Mouse (Mus musculus) neural tube, embryonic 13.5 days (tissue): ENCODE measurements around the gene Gpm6b. TPM values are rescaled to one million over a fixed set of nuclear protein-coding genes. Genes with fewer than 3 reads are reported as not detected.

ENCODE experiments used
- ATAC-seq: fragments of 200-750 bp; cut with Nextera tagmentation; 2 replicates; pipeline ENCODE4 v1.8.0; 2017; ENCODE audit warnings: low read depth, mild to moderate bottlenecking, moderate TSS enrichment, moderate library complexity
- H3K27ac ChIP-seq: fragments of 300-500 bp; sonication (generic); replicated peaks from 2 replicates; pipeline ENCODE4 v1.5.1; 2015; ENCODE audit warnings: moderate library complexity, mild to moderate bottlenecking, inconsistent platforms
- H3K27me3 ChIP-seq: fragments of 300-500 bp; sonication (generic); 2 replicates; pipeline ENCODE4 v1.6.1; 2015; ENCODE audit warnings: mild to moderate bottlenecking, inconsistent platforms
- H3K36me3 ChIP-seq: fragments of 300-500 bp; sonication (generic); 2 replicates; pipeline ENCODE4 v1.6.1; 2015; ENCODE audit warnings: mild to moderate bottlenecking, inconsistent platforms
- H3K4me1 ChIP-seq: fragments of 300-500 bp; sonication (generic); replicated peaks from 2 replicates; pipeline ENCODE4 v1.6.1; 2015; ENCODE audit warnings: inconsistent platforms
- H3K4me2 ChIP-seq: fragments of 300-500 bp; sonication (generic); 2 replicates; pipeline ENCODE4 v1.6.1; 2015; ENCODE audit warnings: inconsistent platforms, mild to moderate bottlenecking, moderate library complexity
- H3K4me3 ChIP-seq: fragments of 300-500 bp; sonication (generic); 2 replicates; pipeline ENCODE4 v1.5.1; 2015; ENCODE audit warnings: mild to moderate bottlenecking, inconsistent platforms
- H3K9ac ChIP-seq: fragments of 300-500 bp; sonication (generic); 2 replicates; pipeline ENCODE4 v1.6.1; 2015; ENCODE audit warnings: moderate library complexity, mild to moderate bottlenecking, inconsistent platforms
- H3K9me3 ChIP-seq: fragments of 300-500 bp; sonication (generic); 2 replicates; pipeline ENCODE4 v1.6.1; 2016; ENCODE audit warnings: inconsistent platforms
- WGBS: fragments of 180-500 bp; shearing (Covaris S2); methylation state at CpG from one replicate; pipeline ENCODE4 v1.1.7; 2015; 5-methylcytosine and 5-hydroxymethylcytosine counted together
- polyA plus RNA-seq: library from polyadenylated mRNA; unstranded; fragments of >200 nt; fragmentation: Nextera tagmentation; extraction: Ambion mirVana; gene quantifications from 2 replicates; pipeline ENCODE4 v1.2.1, GENCODE M21; 2015

The Gpm6b gene
- polyA plus RNA-seq = 226 and 240 TPM in 2 replicates

DNA sequence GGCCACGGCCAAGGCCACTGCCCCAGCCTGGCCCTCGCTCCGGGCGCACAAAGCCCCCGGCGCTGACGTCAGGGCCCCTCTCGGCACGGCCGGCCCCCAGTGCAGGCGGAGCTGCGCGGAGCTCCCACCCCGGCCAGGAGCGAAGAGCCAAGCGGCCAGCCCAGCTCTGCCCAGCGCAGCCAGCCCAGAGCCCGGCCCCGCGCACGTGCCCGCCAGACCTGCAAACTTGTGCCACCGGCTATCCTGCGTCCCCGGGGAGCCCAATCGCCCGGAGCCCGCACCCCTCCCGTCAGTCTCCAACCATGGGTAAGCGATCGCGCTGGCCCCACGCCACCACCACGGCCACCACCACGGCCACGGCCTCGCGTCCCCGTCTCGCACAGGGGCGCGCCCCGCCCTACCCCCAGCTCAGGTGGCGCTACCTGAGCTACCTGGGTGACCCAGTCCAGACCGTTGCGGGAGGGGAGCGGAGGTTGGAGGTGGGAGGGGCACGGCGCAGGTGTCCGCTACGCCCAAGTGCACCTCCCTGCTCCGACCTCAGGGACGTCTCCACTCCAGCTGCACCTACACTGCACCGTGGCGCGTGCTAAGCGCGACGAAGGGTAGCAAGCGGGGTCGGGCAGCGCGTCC lies at the start of gene Gpm6b:
Gene Gpm6b, plus strand, starts transcription at position 81 of the 630 bp plus-strand sequence.
- Histone ChIP-seq H3K9me3 (no peaks in the 10 kb centered on the region), H3K4me1 (no peaks in the 10 kb centered on the region), H3K36me3 (no peaks in the 10 kb centered on the region), H3K27ac (peak within 1 kb of the TSS; percentile 52), H3K27me3 (peaks cover 24% of the 10 kb centered on the region; the same call in 1 of the 2 replicates), H3K4me3 (peak within 1 kb of the TSS; percentile 57), H3K4me2 (peak within 1 kb of the TSS; percentile 68), H3K9ac (peak within 1 kb of the TSS; percentile 80)
- ATAC-seq = peak; percentile 91
- WGBS = 18% methylated on average over 63 of the region's 63 CpGs

DNA sequence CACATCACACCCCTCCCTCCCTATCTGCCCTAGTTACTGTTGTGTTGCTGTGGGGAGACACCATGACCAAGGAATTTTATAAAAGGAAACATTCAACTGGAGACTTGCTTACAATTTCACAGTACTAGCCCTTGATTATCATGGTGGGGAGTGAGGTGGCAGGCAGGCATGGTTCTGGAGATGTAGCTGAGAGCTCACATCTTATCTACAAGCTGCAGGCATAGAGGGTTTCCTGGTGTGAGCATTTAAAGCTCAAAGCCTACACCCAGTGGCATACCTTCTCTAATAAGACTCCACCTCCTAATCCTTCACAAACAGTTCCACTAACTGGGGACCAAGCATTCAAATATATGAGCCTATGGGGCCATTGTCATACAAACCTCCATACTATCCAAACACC lies 42.4 kb upstream of the Gpm6b start:
- H3K27ac ChIP-seq = no peak overlapping the region
- H3K9me3 ChIP-seq = no peaks in the 10 kb centered on the region
- no peaks in the 10 kb centered on the region for H3K36me3 ChIP-seq
- H3K4me3 ChIP-seq = no peak overlapping the region
- H3K4me2 ChIP-seq = no peak overlapping the region
- no peak for ATAC-seq
- H3K9ac ChIP-seq = no peak overlapping the region
- no peaks in the 10 kb centered on the region; the same call in 1 of the 2 replicates for H3K27me3 ChIP-seq
- H3K4me1 ChIP-seq = no peaks in the 10 kb centered on the region

DNA sequence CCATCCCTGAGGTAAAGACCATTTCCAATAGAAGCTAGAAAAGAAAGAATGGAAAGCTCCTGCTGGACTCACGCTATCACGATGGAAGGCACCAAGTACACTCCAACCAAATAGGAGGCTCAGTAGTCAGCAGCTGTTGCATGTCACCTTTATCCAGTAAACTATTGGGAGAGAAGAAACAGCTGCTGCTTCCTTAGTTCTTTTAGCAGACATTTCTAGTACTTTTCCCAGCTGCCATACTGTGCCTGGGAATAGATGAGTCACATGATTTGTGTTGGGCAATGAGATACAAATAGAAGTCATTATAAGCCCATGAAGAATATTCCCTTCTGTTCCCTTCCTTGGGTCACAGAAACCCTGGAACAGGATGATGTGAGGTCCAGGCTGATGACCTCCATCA lies 40.4 kb upstream of the Gpm6b start:
- Histone ChIP-seq H3K36me3 (no peaks in the 10 kb centered on the region), H3K9ac (no peak overlapping the region), H3K9me3 (no peaks in the 10 kb centered on the region), H3K27me3 (no peaks in the 10 kb centered on the region; the same call in 1 of the 2 replicates), H3K27ac (no peak overlapping the region), H3K4me3 (no peak overlapping the region), H3K4me1 (no peaks in the 10 kb centered on the region), H3K4me2 (no peak overlapping the region)
- 93% methylated on average over 2 of the region's 2 CpGs for WGBS
- ATAC-seq = no peak

DNA sequence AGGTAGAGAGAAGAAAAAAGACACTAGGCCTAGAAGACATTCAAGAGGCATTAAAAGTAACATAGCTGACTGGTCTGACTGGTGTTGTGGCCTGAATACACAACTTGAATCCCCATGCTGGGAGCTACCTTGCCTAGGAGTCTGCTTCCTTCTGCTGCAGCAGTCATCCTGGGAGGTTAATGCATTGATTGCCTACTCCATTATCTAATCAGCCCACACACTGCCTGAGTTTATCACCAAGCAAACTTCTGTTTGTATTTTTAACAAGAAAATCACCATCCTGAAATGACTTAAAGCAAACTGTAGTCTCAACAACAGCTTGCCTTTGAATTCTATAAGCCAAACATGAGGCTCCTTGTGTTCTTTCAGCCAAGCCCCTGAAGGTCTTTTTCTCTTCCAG lies 38.9 kb upstream of the Gpm6b start:
- no peak overlapping the region for H3K4me3 ChIP-seq
- H3K36me3 ChIP-seq = no peaks in the 10 kb centered on the region
- H3K27ac ChIP-seq = no peak overlapping the region
- H3K9me3 ChIP-seq = no peaks in the 10 kb centered on the region
- no peak overlapping the region for H3K9ac ChIP-seq
- H3K27me3 ChIP-seq = no peaks in the 10 kb centered on the region; the same call in 1 of the 2 replicates
- no peak overlapping the region for H3K4me2 ChIP-seq
- H3K4me1 ChIP-seq = no peaks in the 10 kb centered on the region
- ATAC-seq = no peak

DNA sequence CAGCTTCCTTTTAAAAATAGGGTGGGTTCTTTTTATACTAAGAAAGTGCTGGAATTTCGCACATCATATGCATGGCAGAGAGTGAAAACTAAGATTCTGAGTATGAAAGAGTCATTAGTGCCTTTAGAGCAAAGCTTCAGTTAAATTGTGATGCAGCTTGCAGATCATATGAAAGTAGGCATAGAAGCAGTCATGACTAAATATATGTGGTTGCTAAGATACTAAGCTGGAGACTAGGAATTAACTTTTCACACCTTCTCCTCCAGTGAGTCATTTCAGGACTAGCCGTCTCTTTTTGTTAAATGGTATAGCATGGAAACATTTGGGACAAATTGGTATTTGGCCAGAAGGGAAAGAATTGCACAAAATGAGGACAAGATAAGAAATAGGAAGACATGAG lies 24.1 kb upstream of the Gpm6b start:
- peaks cover 43% of the 10 kb centered on the region for H3K27me3 ChIP-seq
- H3K9me3 ChIP-seq = no peaks in the 10 kb centered on the region
- H3K27ac ChIP-seq = no peak overlapping the region
- no peak overlapping the region for H3K9ac ChIP-seq
- H3K4me1 ChIP-seq = no peaks in the 10 kb centered on the region
- no peak overlapping the region for H3K4me2 ChIP-seq
- WGBS = 80% methylated on average over 2 of the region's 2 CpGs
- H3K4me3 ChIP-seq = no peak overlapping the region
- H3K36me3 ChIP-seq = no peaks in the 10 kb centered on the region
- no peak for ATAC-seq

DNA sequence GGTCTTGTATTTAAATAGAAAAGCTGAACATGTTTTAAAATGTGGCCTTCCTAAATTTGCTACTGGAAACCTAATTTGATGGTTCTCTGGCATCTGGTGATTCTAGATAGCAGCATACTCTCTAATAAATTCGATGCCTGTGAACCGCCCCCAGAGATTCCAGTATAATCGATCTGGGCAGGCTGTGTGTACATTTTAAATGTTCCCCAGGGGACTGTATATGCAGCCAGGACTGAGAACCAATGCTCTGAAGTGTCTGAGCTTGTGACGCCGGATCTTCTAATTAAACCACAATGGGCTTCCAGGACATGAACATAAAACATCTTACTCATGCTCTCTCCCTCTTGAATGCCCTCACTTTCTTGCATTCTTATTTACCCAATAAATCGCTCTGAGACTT lies 22.5 kb upstream of the Gpm6b start:
- peak; percentile 56; the same call in 1 of the 2 replicates for ATAC-seq
- H3K4me1 ChIP-seq = no peaks in the 10 kb centered on the region
- no peak overlapping the region for H3K9ac ChIP-seq
- no peaks in the 10 kb centered on the region for H3K9me3 ChIP-seq
- no peak overlapping the region for H3K4me2 ChIP-seq
- peaks cover 40% of the 10 kb centered on the region for H3K27me3 ChIP-seq
- H3K36me3 ChIP-seq = no peaks in the 10 kb centered on the region
- 48% methylated on average over 6 of the region's 6 CpGs for WGBS
- no peak overlapping the region for H3K27ac ChIP-seq
- H3K4me3 ChIP-seq = no peak overlapping the region

DNA sequence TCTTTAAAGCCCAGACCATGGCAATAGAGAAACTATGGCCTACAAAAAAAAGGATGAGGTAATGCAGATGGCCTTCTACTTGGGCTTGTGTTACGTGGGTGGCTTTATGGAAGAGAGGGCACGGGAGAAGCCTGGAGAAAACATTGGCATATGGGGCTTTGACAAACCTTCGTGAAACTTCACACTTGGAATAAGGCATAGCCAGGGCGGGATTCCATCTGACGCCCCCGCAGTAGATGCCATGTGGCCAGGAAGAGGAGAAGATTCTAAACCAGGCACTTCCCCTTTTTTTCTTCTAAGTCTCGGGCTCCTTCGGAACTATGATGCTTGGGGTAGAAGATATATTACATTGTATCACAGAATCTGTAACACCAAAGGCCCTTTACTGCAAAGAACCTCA lies 22.0 kb upstream of the Gpm6b start:
- Histone ChIP-seq H3K9ac (no peak overlapping the region), H3K4me1 (no peaks in the 10 kb centered on the region), H3K4me2 (no peak overlapping the region), H3K27me3 (peaks cover 40% of the 10 kb centered on the region), H3K9me3 (no peaks in the 10 kb centered on the region), H3K27ac (no peak overlapping the region), H3K36me3 (no peaks in the 10 kb centered on the region), H3K4me3 (no peak overlapping the region)
- whole genome bisulfite sequencing = 83% methylated on average over 8 of the region's 8 CpGs
- no peak for ATAC-seq

DNA sequence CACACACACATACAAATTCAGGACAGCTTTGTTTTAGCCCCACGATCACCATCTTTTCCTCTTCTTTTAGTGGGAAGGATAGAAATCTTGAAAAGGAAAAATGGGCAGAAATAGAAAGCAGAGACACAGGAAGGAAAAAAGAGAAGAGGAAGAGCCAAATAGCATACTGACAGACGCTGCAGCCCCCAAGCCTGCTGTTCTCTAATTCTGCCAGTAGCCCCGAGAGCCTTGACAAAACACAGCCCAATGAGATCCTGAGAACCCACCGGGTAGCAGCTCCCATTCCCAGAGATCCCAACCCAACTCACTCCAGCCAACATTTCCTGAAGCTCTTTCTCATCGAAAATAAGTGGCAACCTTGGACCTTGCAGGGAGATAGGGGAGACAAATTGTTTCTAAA lies 19.4 kb upstream of the Gpm6b start:
- H3K4me3 ChIP-seq = no peak overlapping the region
- no peak for ATAC-seq
- H3K4me1 ChIP-seq = no peaks in the 10 kb centered on the region
- H3K9ac ChIP-seq = no peak overlapping the region
- no peaks in the 10 kb centered on the region for H3K9me3 ChIP-seq
- H3K27ac ChIP-seq = no peak overlapping the region
- H3K27me3 ChIP-seq = peaks cover 38% of the 10 kb centered on the region
- no peak overlapping the region for H3K4me2 ChIP-seq
- H3K36me3 ChIP-seq = no peaks in the 10 kb centered on the region
- 81% methylated on average over 5 of the region's 5 CpGs for whole genome bisulfite sequencing

DNA sequence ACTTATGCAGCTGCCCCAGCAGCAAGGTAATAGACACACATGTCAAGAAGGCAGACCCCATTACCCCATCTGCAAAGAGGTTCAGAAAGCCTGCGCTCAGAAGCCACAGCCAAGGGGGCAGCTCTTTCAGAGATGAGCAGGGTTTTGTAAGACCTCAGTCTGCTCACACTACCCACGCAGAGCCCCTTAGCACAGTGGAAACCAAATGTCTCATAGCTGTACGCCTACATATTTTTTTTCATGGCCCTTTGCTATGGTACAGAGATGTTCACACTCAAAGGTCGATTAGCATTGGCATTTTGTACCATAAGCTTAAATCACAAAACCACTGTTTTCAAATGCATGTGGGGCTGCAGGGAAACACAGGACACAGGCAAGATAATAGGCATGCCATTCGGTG lies 11.9 kb upstream of the Gpm6b start:
- no peak overlapping the region for H3K9ac ChIP-seq
- peaks cover 25% of the 10 kb centered on the region for H3K27me3 ChIP-seq
- H3K4me2 ChIP-seq = no peak overlapping the region
- no peaks in the 10 kb centered on the region for H3K9me3 ChIP-seq
- no peak for ATAC-seq
- no peaks in the 10 kb centered on the region for H3K36me3 ChIP-seq
- H3K27ac ChIP-seq = no peak overlapping the region
- no peak overlapping the region for H3K4me3 ChIP-seq
- H3K4me1 ChIP-seq = no peaks in the 10 kb centered on the region
- 76% methylated on average over 5 of the region's 5 CpGs for WGBS

DNA sequence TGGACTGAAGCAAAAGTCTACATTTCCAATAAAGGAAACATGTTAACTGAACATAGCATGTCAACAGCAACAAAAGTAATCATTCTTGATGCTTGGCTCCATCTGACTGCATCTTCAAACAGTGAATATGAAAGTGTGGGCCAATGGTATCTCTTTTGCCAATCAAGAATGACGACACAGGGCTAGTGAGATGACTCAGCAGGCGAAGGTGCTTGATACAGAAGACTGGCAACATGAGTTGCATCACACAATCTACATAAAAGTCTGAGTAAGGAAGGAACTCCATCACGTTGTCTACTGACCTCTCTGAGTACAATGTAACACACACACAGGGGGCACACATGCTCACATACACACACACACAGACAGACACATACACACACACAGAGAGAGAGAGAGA lies 9.0 kb upstream of the Gpm6b start:
- Histone ChIP-seq H3K27ac (no peak overlapping the region), H3K9me3 (no peaks in the 10 kb centered on the region), H3K9ac (no peak overlapping the region), H3K36me3 (no peaks in the 10 kb centered on the region), H3K4me2 (no peak overlapping the region), H3K4me1 (no peaks in the 10 kb centered on the region), H3K27me3 (peaks cover 26% of the 10 kb centered on the region), H3K4me3 (no peak overlapping the region)
- 81% methylated on average over 3 of the region's 3 CpGs for WGBS
- ATAC-seq = no peak

DNA sequence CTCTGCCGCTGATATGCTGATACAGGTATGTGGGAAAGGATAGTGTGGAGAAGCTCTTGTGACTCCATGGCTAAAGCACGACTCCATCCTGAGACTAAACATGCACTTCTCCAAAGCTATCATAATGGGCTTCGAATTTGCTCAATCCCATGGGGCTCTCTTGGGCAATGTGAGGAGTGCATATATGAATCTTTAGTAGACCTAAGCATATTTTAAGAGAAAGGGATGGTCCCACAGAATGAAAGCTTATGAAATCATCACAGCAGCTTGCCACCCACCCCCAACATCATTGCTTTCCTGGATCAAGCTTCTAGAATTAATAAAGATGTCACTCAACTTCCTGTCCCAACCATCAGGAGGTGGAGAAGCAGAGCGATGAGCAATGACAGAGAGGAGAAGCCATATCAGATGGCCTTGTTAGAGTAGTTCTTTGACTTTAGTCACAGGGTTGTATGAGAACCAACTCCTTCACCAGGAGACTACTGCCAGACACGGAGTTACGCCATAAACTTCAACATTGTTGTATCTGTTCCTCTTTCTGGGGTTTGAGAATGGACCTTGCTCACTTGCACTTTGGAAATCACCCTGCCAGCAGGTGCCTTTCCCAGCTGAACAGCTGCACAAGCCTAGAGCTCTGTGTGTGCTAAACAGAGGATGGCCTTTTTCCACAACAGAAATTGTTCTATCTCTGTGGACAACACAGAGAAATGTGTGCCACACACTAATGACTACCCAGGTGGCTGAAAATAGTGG lies 8.0 kb upstream of the Gpm6b start:
- Histone ChIP-seq H3K4me2 (no peak overlapping the region), H3K4me3 (no peak overlapping the region), H3K9me3 (no peaks in the 10 kb centered on the region), H3K9ac (no peak overlapping the region), H3K27me3 (peaks cover 30% of the 10 kb centered on the region), H3K4me1 (no peaks in the 10 kb centered on the region), H3K36me3 (no peaks in the 10 kb centered on the region), H3K27ac (no peak overlapping the region)
- ATAC-seq = no peak
- WGBS = 89% methylated on average over 6 of the region's 6 CpGs

DNA sequence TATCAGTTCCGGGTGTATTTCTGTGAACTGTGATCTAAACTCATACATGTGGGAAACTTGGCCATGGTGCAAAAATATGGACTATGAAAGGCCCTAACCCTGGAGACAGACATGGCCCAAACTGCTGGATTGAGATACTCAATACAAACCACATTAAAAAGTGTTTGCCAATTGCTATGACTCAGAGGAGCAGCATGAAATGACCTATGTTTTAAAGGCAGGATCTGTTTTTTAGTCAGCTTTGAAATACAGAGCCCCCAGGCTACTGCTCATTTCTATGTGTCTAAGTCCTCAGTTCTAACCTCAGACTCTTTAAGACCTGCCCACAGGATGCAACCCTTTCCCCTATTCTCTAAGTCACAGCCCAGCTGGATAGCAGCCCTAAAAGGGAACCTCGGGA lies 2.6 kb upstream of the Gpm6b start:
- H3K9me3 ChIP-seq = no peaks in the 10 kb centered on the region
- no peak for ATAC-seq
- H3K36me3 ChIP-seq = no peaks in the 10 kb centered on the region
- no peak overlapping the region for H3K9ac ChIP-seq
- no peak overlapping the region for H3K4me3 ChIP-seq
- peaks cover 27% of the 10 kb centered on the region; the same call in 1 of the 2 replicates for H3K27me3 ChIP-seq
- H3K4me1 ChIP-seq = no peaks in the 10 kb centered on the region
- no peak overlapping the region for H3K4me2 ChIP-seq
- 48% methylated on average over 2 of the region's 2 CpGs for WGBS
- H3K27ac ChIP-seq = no peak overlapping the region

DNA sequence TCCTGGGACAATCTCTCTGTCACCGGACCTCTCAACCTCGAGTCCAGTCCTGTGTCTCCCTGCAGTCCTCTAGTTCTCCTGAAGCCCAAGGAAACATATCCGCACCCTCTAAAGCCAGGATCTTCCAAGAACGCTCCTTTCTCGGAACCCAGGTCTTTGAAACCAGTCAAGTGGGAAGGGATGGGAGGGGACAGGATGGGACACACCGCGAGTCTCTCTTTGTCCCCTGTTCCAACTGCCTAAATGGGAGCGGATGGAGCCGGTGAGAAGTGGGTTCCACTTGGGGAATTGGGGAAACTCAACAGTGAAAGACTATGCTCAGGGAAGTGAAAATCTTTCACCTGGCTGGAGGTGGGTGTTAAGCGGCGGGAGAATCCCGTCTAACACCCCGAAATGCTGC lies 809 bp downstream of the Gpm6b start:
- Histone ChIP-seq H3K4me1 (no peaks in the 10 kb centered on the region), H3K4me3 (peak overlapping the region; percentile 57), H3K36me3 (no peaks in the 10 kb centered on the region), H3K9me3 (no peaks in the 10 kb centered on the region), H3K4me2 (peak overlapping the region; percentile 68), H3K27me3 (peaks cover 24% of the 10 kb centered on the region), H3K27ac (peak overlapping the region; percentile 52), H3K9ac (peak overlapping the region; percentile 80)
- peak; percentile 44 for ATAC-seq
- WGBS = 33% methylated on average over 13 of the region's 13 CpGs
